Comparison of ENCODE assay signal across 8 mouse cellular contexts in the genomic region with DNA sequence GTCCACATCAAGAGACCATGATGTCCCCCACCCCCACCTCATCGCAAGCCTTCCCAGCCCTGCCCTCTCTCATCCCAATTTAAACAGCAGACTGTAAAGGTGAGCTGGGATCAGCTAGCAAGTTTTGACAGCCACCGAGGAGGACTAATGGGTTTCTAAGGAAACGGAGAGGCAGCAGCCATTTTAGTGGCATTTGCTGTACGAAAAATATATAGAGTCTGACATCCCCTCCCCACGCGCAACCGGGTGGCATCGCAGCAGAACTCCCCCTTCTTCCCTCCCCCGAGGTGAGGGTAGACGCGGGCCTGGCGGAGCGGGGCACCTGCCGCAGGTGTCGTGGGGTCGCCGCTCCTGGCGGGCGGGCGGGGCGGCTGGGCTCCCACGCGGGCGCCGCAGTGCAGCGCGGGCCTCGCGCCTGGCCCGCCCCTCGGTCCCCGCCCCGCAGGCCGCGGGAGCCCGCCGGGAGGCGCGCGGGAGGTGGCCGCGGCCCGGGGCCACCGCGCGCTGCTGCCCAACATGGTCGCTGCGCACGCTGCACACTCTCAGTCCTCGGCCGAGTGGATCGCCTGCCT. TPM values are rescaled to one million over a fixed set of nuclear protein-coding genes. Genes with fewer than 3 reads are reported as not detected.
A peak's percentile ranks its signal among the peaks of the same experiment; 100 is the strongest.
DNase-seq lines count a peak whose midpoint lies in the region; ATAC-seq lines count a peak whose summit lies in the region.

A gene (plus strand): TSS at position 470 of the 572 bp plus-strand sequence.

- peak within 1 kb of the TSS; percentile 55 for H3K9ac ChIP-seq in limb, embryonic 11.5 days (ENCODE audit: low read length)

- H3K4me2 ChIP-seq in limb, embryonic 11.5 days (ENCODE audit: low read depth, severe bottlenecking), result peak within 1 kb of the TSS; percentile 100

- H3K36me3 ChIP-seq in limb, embryonic 11.5 days (ENCODE audit: control insufficient read depth, insufficient read depth, low read length), result no peaks in the 10 kb centered on the region

- H3K9me3 ChIP-seq in limb, embryonic 11.5 days (ENCODE audit: control insufficient read depth, low read length), result no peaks in the 10 kb centered on the region

- DNase-seq in layer of hippocampus, adult 8-10 months (ENCODE audit: low spot score in 2 of 2), result no peak
- DNase-seq in layer of hippocampus, adult 9-11 months, result no peak
- no peak for DNase-seq in adrenal gland, adult 8-10 months
- DNase-seq in embryo, embryonic 11 days, result peak; percentile 49
- DNase-seq in heart, postnatal 10 days, result no peak
- DNase-seq in limb, embryonic 11.5 days (ENCODE audit: low spot score), result no peak
- DNase-seq in retina, postnatal 1 day, result peak; percentile 60
- no peak for DNase-seq in urinary bladder, adult 2 months (ENCODE audit: low spot score)

- peak within 1 kb of the TSS; percentile 48 for H3K4me3 ChIP-seq in limb, embryonic 11.5 days (ENCODE audit: low read depth, low read length)

- H3K4me1 ChIP-seq in limb, embryonic 11.5 days (ENCODE audit: control insufficient read depth, insufficient read depth, low read length), result no peaks in the 10 kb centered on the region

- WGBS in limb, embryonic 11.5 days, result under 1% methylated on average over 52 of the region's 52 CpGs

- no peak within 1 kb of the TSS for H3K27ac ChIP-seq in limb, embryonic 11.5 days (replicated peaks; ENCODE audit: low read depth, low read length)

- ATAC-seq in limb, embryonic 11.5 days (ENCODE audit: insufficient number of reproducible peaks, low FRiP score, low TSS enrichment, low read depth), result no peak; the same call in 1 of the 2 replicates

- H3K27me3 ChIP-seq in limb, embryonic 11.5 days (ENCODE audit: control insufficient read depth, insufficient read depth, low read length), result peaks cover 16% of the 10 kb centered on the region

- intact Hi-C loops in heart, postnatal 10 days (cut with DNase I), result no loop called here

RNA-seq across cellular contexts. Expression of the gene that starts here (rescaled TPM):
- 100 to 1,000 TPM; 363 to 430 (median 401) TPM for total RNA-seq in layer of hippocampus, adult 8-10 months (2022)
- total RNA-seq in adrenal gland, adult 8-10 months (2022), result 100 to 1,000 TPM; 138 to 583 (median 298) TPM
- total RNA-seq in heart, postnatal 10 days (2021), result 10 to 100 TPM; 14.1 to 15.0 TPM
- 0.88 and 1.6 TPM in 2 replicates for polyA plus RNA-seq in limb, embryonic 11.5 days (2014; fragmentation: Nextera tagmentation; extraction: Ambion mirVana)
- polyA plus RNA-seq in urinary bladder, adult 2 months (2012; rRNA removed), result 1.9 and 2.8 TPM in 2 replicates

Comparison
In these comparisons a context has a peak if more than half of its experiments do, and no peak if none do; other contexts are left out.
1. RNA of the gene that starts here (total RNA-seq): 363 to 430 TPM in layer of hippocampus, adult 8-10 months and 138 to 583 TPM in adrenal gland, adult 8-10 months; 14.1 to 15.0 TPM in heart, postnatal 10 days; every median in the first group is over 4 times any median in the second.
2. DNase-seq: peak in embryo, embryonic 11 days (single experiment) and retina, postnatal 1 day (single experiment); none in layer of hippocampus, adult 8-10 months (0 of 2), layer of hippocampus, adult 9-11 months (single experiment), adrenal gland, adult 8-10 months (single experiment), heart, postnatal 10 days (0 of 2), limb, embryonic 11.5 days (single experiment) and urinary bladder, adult 2 months (single experiment).